Mouse (Mus musculus): ENCODE data around the gene Unc45b. TPM values are rescaled to one million over a fixed set of nuclear protein-coding genes. Genes with fewer than 3 reads are reported as not detected.
"Not testable (repeated sequence)": the region's sequence is repeated elsewhere in the genome, so short reads cannot be mapped to it uniquely, and the experiment has no call there.

Gene Unc45b
- total RNA-seq, 2 experiments from 2014 or later: not detected

- peak; percentile 97 for ATAC-seq (replicated peaks; ENCODE audit: low FRiP score, poor library complexity, severe bottlenecking)
Observed at GRCm38 (mm10) chr11:82890342-82890762, 20.0 kb upstream of the Unc45b start, which contains the start of gene Rad51d. TSS of gene Rad51d (minus strand) at chr11:82890614.

GRCm38 (mm10) chr11:82891936-82892335 lies 18.4 kb upstream of the Unc45b start, which contains the start of gene Fndc8:
TSS of gene Fndc8 (plus strand) at chr11:82892124.
- ATAC-seq (replicated peaks; ENCODE audit: low FRiP score, poor library complexity, severe bottlenecking): no peak

GRCm38 (mm10) chr11:82897478-82897877 lies 12.9 kb upstream of the Unc45b start:
- ATAC-seq (replicated peaks; ENCODE audit: low FRiP score, poor library complexity, severe bottlenecking): no peak

GRCm38 (mm10) chr11:82899720-82900119 lies 10.6 kb upstream of the Unc45b start:
- no peak for ATAC-seq (replicated peaks; ENCODE audit: low FRiP score, poor library complexity, severe bottlenecking)

DNA sequence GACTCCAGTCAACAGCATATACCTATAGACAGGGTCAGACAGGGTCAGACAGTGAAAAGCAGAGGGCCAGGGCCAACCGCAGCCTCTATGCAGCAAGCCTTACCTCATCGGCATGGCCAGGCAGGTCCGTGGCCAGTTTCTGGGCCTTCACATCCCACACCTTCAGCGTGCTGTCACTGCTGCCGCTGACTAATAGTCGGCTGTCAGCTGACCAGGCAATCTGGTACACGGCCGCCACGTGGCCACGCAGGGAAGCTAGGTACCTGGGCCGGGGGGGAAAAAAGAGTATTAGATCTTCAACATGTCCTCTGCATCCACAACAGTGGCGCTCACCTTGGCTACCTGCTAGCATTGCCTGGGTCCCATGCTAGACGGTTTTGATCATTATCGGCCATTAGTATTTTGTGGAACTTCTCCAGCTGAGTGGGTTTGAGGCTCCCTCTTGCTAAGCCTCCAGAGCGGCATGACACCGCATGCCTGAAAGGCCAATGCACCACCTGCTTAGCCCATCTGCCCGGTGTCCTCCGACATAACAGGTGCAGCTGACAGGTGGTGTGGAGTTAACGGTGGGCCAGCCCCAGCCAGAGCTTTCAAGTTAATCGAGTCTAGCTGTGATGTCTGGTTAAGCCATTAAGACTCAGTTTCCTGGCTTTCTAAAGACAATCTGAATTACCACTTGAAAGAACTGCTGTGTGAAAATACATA lies 8.6 kb upstream of the Unc45b start:
- ATAC-seq (replicated peaks; ENCODE audit: low FRiP score, poor library complexity, severe bottlenecking): no peak

DNA sequence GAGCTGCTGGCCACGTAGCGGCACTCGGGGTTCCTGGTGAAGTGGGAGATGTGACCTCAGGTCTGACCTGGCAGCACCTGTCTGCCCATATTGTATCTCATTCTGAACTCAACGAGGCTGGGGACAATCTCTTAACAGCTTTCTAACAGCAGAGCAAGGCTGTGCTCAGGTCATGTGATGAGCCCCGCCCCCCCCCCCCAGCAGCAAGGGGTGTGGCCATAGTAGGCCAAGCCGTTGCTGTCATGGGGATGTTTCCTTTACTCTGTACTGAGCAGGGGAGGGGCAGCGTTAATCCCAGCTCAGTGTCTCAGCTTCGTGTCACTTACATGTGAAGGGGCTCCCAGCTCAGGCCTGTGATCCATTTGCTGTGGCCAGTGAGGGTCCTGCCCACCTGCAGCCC lies 5.4 kb upstream of the Unc45b start:
- ATAC-seq (replicated peaks; ENCODE audit: low FRiP score, poor library complexity, severe bottlenecking): no peak

GRCm38 (mm10) chr11:82905816-82906215 lies 4.5 kb upstream of the Unc45b start:
- no peak for ATAC-seq (replicated peaks; ENCODE audit: low FRiP score, poor library complexity, severe bottlenecking)

- peak; percentile 89 for ATAC-seq (replicated peaks; ENCODE audit: low FRiP score, poor library complexity, severe bottlenecking)
Observed at GRCm38 (mm10) chr11:82907651-82908607, 2.4 kb upstream of the Unc45b start, which contains the start of gene Nle1. TSS of gene Nle1 (minus strand) at chr11:82908411.

- ATAC-seq (replicated peaks; ENCODE audit: low FRiP score, poor library complexity, severe bottlenecking): no peak
Observed at GRCm38 (mm10) chr11:82908608-82908989, 1.8 kb upstream of the Unc45b start.

GRCm38 (mm10) chr11:82910679-82911389 lies 484 bp downstream of the Unc45b start:
- ATAC-seq (replicated peaks; ENCODE audit: low FRiP score, poor library complexity, severe bottlenecking): no peak

DNA sequence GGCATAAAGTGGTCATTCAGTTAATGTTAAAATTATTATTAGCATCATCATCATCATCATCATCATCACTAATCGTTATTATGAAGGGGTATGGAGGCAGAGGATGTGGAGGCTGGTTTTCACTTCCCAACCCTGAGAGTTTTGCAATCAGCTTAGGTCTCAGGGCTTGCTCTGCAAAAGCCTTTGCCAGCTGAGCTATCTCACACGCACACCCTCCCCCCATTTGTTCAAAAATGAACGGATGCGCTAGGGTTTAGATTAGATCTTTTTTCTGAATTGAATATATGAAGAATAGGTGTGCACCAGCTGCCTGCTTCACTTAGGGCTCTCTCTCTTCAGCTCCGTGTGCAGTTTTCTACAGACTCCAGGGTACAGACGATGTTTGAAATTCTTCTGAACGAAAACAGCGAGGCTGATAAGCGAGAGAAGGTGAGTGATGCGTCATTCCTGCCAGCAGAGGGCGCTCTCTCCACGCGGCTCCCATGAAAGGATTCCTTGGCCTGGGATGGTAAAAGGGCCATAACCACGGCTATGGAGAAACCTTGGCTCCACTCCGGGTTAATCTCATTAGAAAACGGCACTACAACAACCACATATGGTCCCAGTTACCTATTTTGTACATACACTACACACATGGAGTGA lies 4.5 kb downstream of the Unc45b start:
- peak; percentile 79 for ATAC-seq (replicated peaks; ENCODE audit: low FRiP score, poor library complexity, severe bottlenecking)

DNA sequence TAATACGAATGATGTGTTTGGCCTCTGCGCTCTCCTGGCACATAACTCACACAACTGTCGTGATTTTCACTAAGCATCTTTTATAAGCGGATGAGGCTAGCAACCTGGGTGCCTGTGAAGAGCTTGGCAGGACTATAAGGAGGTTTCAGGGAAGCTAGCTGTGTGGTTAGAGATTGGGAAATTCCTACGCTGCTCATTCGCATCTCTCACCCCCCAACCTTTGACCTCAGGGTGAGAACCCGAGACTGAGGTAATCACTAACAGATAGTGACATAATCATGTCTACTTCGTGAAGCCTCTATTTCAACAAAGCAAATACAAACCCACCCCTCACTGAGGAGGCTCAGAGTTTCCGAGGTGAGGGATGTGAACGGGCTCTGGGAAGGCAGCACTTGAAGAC lies 10.4 kb downstream of the Unc45b start:
- no peak for ATAC-seq (replicated peaks; ENCODE audit: low FRiP score, poor library complexity, severe bottlenecking)

DNA sequence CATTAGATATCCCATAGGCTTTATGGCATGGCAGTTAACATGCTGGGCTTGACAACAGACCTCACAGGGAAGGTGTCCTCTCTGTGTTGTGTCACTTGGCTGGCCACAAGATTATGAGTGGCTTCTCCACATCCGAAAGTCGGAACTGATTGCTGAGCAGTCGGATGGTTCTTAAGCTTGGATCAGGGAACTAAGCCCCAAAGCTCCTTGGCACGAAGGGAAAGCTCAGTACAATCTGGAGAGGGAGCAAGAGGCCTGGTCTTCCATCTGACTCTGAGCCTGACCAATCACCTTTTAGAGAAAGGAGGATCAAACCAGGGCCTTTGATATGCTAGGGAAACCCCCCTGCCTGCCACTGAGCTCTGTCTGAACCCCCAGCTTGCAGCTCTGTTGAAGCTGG lies 11.3 kb downstream of the Unc45b start:
- no peak for ATAC-seq (replicated peaks; ENCODE audit: low FRiP score, poor library complexity, severe bottlenecking)

DNA sequence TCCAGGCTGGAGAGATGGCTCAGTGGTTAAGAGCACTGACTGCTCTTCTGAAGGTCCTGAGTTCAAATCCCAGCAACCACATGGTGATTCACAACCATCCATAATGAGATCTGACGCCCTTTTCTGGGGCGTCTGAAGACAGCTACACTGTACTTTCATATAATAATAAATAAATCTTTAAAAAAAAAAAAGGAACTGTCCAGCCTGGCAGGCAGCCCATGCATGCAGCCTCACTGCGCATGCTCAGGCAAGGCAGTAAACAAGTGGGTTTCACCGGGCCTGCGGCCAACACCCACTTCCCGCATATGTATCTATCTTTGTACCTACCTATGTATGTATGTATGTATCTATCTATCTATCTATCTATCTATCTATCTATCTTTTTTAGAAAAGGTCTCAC lies 13.6 kb downstream of the Unc45b start:
- not testable (repeated sequence) for ATAC-seq (replicated peaks; ENCODE audit: low FRiP score, poor library complexity, severe bottlenecking)

DNA sequence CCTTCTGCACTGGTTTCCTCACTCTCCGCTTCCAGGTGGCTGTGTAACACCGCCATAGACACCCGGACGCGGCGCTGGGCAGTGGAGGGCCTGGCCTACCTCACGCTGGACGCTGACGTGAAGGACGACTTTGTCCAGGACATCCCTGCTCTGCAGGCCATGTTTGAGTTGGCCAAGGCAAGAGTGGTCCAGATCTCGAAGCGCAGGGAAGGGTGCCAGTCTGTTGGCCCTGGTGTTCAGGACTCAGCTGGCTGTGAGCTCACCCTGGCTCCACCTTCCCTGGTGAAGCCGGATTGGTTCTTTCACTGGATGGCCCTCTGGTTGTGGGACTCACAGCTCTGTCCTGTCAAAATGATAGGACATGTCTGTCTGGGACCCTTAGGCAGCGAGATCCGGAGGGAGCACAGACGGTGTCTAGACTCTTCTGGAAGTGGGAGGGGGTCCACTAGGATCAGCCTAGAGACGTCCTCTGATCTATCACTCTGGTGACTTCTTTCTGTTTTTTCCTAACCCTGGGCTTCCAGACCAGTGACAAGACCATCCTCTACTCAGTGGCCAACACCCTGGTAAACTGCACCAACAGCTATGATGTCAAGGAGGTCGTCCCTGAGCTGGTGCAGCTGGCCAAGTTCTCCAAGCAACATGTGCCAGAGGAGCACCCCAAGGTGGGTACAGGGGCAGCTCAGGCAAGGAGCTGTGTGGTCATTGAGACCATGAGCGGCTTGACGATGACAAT lies 18.7 kb downstream of the Unc45b start:
- 0 out of 2 replicates have a peak, but pooled peaks have one; percentile 43 for ATAC-seq (replicated peaks; ENCODE audit: low FRiP score, poor library complexity, severe bottlenecking)

DNA sequence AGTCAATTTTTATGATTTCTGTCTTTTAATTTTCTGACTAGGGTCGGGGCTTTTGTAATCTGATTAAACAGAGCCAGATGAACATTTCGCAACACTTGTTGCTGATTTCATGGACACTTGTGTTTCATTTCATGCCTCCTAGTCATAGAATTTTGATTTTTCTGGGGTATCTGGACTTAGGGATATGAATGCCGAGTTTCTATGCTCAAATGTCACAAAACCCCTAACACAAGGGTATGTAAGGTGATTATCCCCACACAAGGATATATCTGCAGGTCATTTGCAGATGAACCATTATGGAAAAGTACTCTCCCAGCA lies 19.2 kb downstream of the Unc45b start:
- ATAC-seq (replicated peaks; ENCODE audit: low FRiP score, poor library complexity, severe bottlenecking): no peak

GRCm38 (mm10) chr11:82930391-82930955 lies 20.1 kb downstream of the Unc45b start:
- ATAC-seq (replicated peaks; ENCODE audit: low FRiP score, poor library complexity, severe bottlenecking): not testable (repeated sequence)

DNA sequence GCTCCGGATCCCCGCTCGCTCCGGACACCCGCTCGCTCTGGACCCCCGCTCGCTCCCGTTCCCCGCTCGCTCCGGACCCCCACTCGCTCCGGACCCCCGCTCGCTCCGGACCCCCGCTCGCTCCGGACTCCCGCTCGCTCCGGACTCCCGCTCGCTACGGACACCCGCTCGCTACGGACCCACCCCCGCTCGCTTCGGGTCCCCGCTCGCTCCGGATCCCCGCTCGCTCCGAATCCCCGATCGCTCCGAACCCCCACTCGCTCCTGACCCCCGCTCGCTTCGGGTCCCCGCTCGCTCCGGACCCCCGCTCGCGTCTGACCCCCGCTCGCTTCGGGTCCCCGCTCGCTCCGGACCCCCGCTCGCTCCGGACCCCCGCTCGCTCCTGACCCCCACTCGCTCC lies 20.8 kb downstream of the Unc45b start:
- not testable (repeated sequence) for ATAC-seq (replicated peaks; ENCODE audit: low FRiP score, poor library complexity, severe bottlenecking)
